18 mouse cellular contexts compared by ENCODE assay signal in the genomic region with DNA sequence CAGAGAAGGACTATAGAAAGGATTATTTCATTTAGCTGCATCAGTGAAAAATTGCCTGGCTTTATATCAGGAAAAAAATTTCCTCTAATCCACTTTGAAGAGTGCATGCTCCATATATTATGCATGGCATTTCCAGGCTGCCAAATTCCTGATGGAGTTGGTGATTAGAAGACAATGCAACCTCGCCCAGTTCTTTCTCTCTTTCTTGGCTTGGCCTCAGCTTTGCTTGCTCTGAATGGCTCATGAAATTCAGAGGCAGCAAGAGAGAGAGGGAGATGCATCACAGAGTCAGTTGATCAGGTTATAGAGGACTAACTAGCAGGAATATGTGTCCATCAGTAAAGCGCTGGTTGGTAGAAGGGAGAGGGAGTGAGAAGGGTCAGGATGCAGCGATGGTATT.
DNase-seq lines count a peak whose midpoint lies in the region; ATAC-seq and TF ChIP-seq lines count a peak whose summit lies in the region.
"Had no signal": no experiment of that assay in that cellular context is flagged by ENCODE, and none has a peak within 500 bp of the region (broad histone marks: within the 10 kb centered on the region; RNA-seq: fewer than 3 reads in every experiment).

No protein-coding gene starts in this region.

- H3K4me1 ChIP-seq in forebrain, embryonic 15.5 days, result peaks cover 8% of the 10 kb centered on the region; the same call in 1 of the 2 replicates
- no peaks in the 10 kb centered on the region for H3K4me1 ChIP-seq in forebrain, embryonic 12.5 days
- H3K4me1 ChIP-seq in hindbrain, embryonic 15.5 days (replicated peaks), result no peaks in the 10 kb centered on the region
- H3K4me1 ChIP-seq in hindbrain, postnatal 0 days (ENCODE audit: insufficient read depth, low read length), result no peaks in the 10 kb centered on the region
- H3K4me1 ChIP-seq in forebrain, embryonic 16.5 days (replicated peaks; ENCODE audit: control insufficient read depth, insufficient read depth, low read length), result peaks cover 3% of the 10 kb centered on the region; the same call in 1 of the 2 replicates
- H3K4me1 ChIP-seq: embryonic facial prominence, embryonic 10.5 days; heart, embryonic 12.5 days; intestine, embryonic 15.5 days had no signal

- H3K4me2 ChIP-seq in forebrain, embryonic 15.5 days (replicated peaks), result no peak overlapping the region
- H3K4me2 ChIP-seq in forebrain, embryonic 12.5 days, result no peak overlapping the region
- H3K4me2 ChIP-seq in hindbrain, embryonic 15.5 days, result no peak overlapping the region
- no peak overlapping the region for H3K4me2 ChIP-seq in hindbrain, postnatal 0 days (ENCODE audit: low read depth, low read length)
- H3K4me2 ChIP-seq in forebrain, embryonic 16.5 days (ENCODE audit: low read length), result no peak overlapping the region
- H3K4me2 ChIP-seq: heart, embryonic 12.5 days; intestine, embryonic 15.5 days had no signal

- no peak for DNase-seq in hindbrain, postnatal 0 days (ENCODE audit: low spot score)
- peak; percentile 60 for DNase-seq in Muller cell, postnatal 12 days (ENCODE audit: inconsistent ontology term)
- DNase-seq in heart, adult 8-10 months (ENCODE audit: low spot score), result no peak
- DNase-seq: adrenal gland, adult 2 months; adrenal gland, postnatal 25 days; cerebellum, adult 2 months; cerebellum, postnatal 10 days; gastrocnemius, postnatal 10 days; heart, adult 2 months; kidney, adult 18-20 months had no signal

- WGBS in forebrain, embryonic 15.5 days, result 56% methylated on average over 3 of the region's 3 CpGs
- 69% methylated on average over 3 of the region's 3 CpGs for WGBS in forebrain, embryonic 12.5 days
- WGBS in hindbrain, embryonic 15.5 days, result 62% methylated on average over 3 of the region's 3 CpGs
- WGBS in hindbrain, postnatal 0 days, result 58% methylated on average over 3 of the region's 3 CpGs
- WGBS in forebrain, embryonic 16.5 days, result 46% methylated on average over 3 of the region's 3 CpGs

- no peak overlapping the region for H3K27ac ChIP-seq in forebrain, embryonic 15.5 days (replicated peaks)
- H3K27ac ChIP-seq in forebrain, embryonic 12.5 days, result no peak overlapping the region
- H3K27ac ChIP-seq in hindbrain, embryonic 15.5 days (replicated peaks), result no peak overlapping the region
- H3K27ac ChIP-seq in hindbrain, postnatal 0 days, result no peak overlapping the region
- H3K27ac ChIP-seq in forebrain, embryonic 16.5 days (ENCODE audit: low read length), result no peak overlapping the region
- H3K27ac ChIP-seq: embryonic facial prominence, embryonic 10.5 days; heart, adult 2 months; intestine, embryonic 15.5 days had no signal

- no peaks in the 10 kb centered on the region for H3K9me3 ChIP-seq in forebrain, embryonic 15.5 days
- no peaks in the 10 kb centered on the region for H3K9me3 ChIP-seq in forebrain, embryonic 12.5 days
- H3K9me3 ChIP-seq in hindbrain, embryonic 15.5 days, result no peaks in the 10 kb centered on the region
- H3K9me3 ChIP-seq in hindbrain, postnatal 0 days (ENCODE audit: low read length), result no peaks in the 10 kb centered on the region
- no peaks in the 10 kb centered on the region for H3K9me3 ChIP-seq in forebrain, embryonic 16.5 days (ENCODE audit: control insufficient read depth, low read length)
- H3K9me3 ChIP-seq: embryonic facial prominence, embryonic 10.5 days; heart, embryonic 12.5 days; intestine, embryonic 15.5 days had no signal

- TF ChIP-seq CTCF in hindbrain, postnatal 0 days (IDR thresholded peaks at IDR 0.05; ENCODE audit: low read depth), result no peak

- H3K36me3 ChIP-seq in forebrain, embryonic 15.5 days, result no peaks in the 10 kb centered on the region
- H3K36me3 ChIP-seq in forebrain, embryonic 12.5 days (replicated peaks), result no peaks in the 10 kb centered on the region
- H3K36me3 ChIP-seq in hindbrain, embryonic 15.5 days, result no peaks in the 10 kb centered on the region
- H3K36me3 ChIP-seq in hindbrain, postnatal 0 days (ENCODE audit: insufficient read depth, low read length), result no peaks in the 10 kb centered on the region
- H3K36me3 ChIP-seq in forebrain, embryonic 16.5 days (ENCODE audit: control insufficient read depth, insufficient read depth), result no peaks in the 10 kb centered on the region
- H3K36me3 ChIP-seq: embryonic facial prominence, embryonic 10.5 days; heart, embryonic 12.5 days; intestine, embryonic 15.5 days had no signal

- H3K27me3 ChIP-seq in forebrain, embryonic 15.5 days, result no peaks in the 10 kb centered on the region
- no peaks in the 10 kb centered on the region for H3K27me3 ChIP-seq in forebrain, embryonic 12.5 days
- no peaks in the 10 kb centered on the region for H3K27me3 ChIP-seq in hindbrain, embryonic 15.5 days
- H3K27me3 ChIP-seq in hindbrain, postnatal 0 days (ENCODE audit: insufficient read depth, low read length), result no peaks in the 10 kb centered on the region
- no peaks in the 10 kb centered on the region for H3K27me3 ChIP-seq in forebrain, embryonic 16.5 days (replicated peaks; ENCODE audit: control insufficient read depth, insufficient read depth, low read length)
- H3K27me3 ChIP-seq: CH12.LX; heart, embryonic 12.5 days; intestine, embryonic 15.5 days had no signal

- peak; percentile 68 for ATAC-seq in forebrain, embryonic 15.5 days (replicated peaks)
- no peak for ATAC-seq in forebrain, embryonic 12.5 days (ENCODE audit: low FRiP score)
- ATAC-seq in hindbrain, embryonic 15.5 days (ENCODE audit: low FRiP score, low read depth), result 0 out of 2 replicates have a peak, but pooled peaks have one; percentile 48
- ATAC-seq in hindbrain, postnatal 0 days, result no peak
- ATAC-seq in forebrain, embryonic 16.5 days, result peak; percentile 81
- ATAC-seq: intestine, embryonic 15.5 days had no signal

- H3K4me3 ChIP-seq in forebrain, embryonic 15.5 days, result no peak overlapping the region
- H3K4me3 ChIP-seq in forebrain, embryonic 12.5 days (replicated peaks), result no peak overlapping the region
- H3K4me3 ChIP-seq in hindbrain, embryonic 15.5 days, result no peak overlapping the region
- no peak overlapping the region for H3K4me3 ChIP-seq in hindbrain, postnatal 0 days (ENCODE audit: low read length)
- H3K4me3 ChIP-seq in forebrain, embryonic 16.5 days (replicated peaks; ENCODE audit: low read length), result no peak overlapping the region
- H3K4me3 ChIP-seq: embryonic facial prominence, embryonic 10.5 days; heart, adult 2 months; heart, embryonic 12.5 days; intestine, embryonic 15.5 days had no signal

- no peak overlapping the region for H3K9ac ChIP-seq in forebrain, embryonic 15.5 days (replicated peaks)
- H3K9ac ChIP-seq in forebrain, embryonic 12.5 days, result no peak overlapping the region
- H3K9ac ChIP-seq in hindbrain, embryonic 15.5 days, result no peak overlapping the region
- H3K9ac ChIP-seq in hindbrain, postnatal 0 days (replicated peaks; ENCODE audit: low read length), result no peak overlapping the region
- H3K9ac ChIP-seq in forebrain, embryonic 16.5 days (replicated peaks; ENCODE audit: low read depth, low read length), result no peak overlapping the region
- H3K9ac ChIP-seq: heart, embryonic 12.5 days; intestine, embryonic 15.5 days had no signal

Comparison
In these comparisons a context has a peak if more than half of its experiments do, and no peak if none do; other contexts are left out.
1. ATAC-seq: peak in forebrain, embryonic 15.5 days (single experiment), hindbrain, embryonic 15.5 days (single experiment) and forebrain, embryonic 16.5 days (single experiment); none in forebrain, embryonic 12.5 days (single experiment) and hindbrain, postnatal 0 days (single experiment).